Mouse (Mus musculus) cerebellum, adult 9-10 months (tissue): ENCODE results near the gene Dkk1.
"Not testable (repeated sequence)": the region's sequence is repeated elsewhere in the genome, so short reads cannot be mapped to it uniquely, and the experiment has no call there.

Source experiments
- DNase-seq: peaks from one replicate; pipeline ENCODE4 v3.0.0; 2022

The Dkk1 gene

DNA sequence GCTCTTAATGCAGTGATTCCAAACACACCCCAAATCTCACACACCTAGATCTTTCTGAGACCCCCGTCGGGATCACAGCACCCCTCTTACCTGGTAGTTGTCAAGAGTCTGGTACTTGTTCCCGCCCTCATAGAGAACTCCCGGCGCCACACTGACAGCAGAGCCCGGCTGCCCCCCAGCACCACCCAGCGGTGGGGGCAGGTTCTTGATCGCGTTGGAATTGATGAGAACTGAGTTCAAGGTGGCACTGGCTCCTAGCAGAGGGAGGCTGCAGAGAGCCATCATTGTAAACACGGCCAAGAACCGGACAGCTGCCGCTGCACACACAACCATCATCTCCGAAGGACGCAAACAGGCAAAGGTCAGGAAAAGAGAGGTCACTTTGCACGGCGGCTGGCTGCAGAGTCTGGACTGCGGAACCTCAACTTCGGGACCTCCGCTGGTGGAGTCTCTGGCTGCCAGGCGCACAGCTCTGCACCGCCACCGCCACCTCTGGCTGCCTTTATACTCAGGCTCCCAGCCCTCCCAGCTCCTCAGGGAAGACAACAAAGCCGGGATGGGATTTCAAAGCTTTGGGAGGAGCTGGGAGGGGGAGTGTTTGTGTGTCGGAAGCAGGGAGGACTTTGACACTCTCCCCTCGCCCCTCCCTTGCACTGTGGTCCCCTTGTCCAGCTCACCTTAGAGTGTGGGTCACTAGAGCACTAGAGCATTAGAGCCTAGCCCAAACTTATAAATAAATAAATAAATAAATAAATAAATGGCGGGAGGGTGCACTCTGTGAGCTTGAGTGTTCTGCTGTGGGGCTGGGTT is at the start of gene Dkk1:
TSS of gene Dkk1 (minus strand) at position 622 of the 810 bp plus-strand sequence.
- no peak for DNase-seq

DNA sequence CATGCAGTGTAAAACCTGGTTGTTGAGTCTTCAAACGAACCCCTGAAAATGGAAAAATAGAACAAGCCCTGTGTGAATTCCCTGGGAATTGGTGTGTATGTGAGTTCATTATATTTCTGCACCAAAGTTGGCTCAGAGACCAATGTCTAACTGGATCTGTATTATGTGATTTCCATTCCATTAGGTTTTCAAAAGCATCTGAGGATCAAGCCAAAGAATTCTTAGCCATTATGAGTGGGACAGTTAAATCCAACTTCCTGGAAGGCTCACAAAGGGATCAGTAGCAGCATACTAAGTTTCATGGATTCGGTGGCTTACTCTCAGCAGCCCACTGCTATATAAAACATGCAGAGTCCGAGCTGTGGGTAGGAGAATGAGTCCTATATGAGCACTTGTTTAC is 36.9 kb upstream of the Dkk1 start:
- DNase-seq, result no peak

DNA sequence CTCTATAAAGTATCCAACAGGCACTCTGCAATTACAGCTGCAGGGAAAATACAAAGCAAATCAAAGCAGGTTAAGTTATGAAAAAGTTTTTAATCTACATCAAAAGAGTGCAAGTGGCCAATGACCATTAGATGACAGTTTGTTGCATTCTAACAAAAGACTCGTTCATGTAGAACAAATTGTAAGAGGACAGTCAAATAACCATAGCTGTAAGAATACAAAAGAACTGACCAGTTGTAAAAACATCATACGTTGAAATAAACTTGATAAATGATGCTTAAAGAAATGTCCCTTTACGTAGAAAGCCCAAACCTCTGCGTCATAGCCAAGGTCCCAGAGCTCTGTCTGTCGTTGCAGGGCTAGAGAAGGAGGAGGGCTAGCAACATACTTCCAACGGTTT is 15.1 kb upstream of the Dkk1 start:
- DNase-seq, result no peak

DNA sequence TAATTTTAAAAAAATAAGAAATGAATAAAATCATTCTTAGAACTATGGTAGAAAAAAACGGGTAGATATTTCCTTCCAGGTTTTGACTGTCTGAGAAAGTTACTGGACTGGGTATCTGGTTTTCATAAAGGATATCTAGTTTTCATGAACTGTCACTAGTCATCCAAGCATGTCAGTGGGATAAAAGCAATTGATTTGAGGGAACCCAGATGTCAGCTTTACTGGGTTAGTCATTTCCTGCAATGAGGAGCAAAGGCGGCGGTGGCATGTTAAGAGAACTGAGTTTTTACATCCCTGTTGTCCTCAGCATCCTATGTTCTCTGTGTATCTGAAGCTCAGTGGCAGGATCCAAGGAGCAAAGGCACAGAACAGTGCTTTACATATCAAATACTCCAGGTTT is 14.4 kb upstream of the Dkk1 start:
- no peak for DNase-seq

DNA sequence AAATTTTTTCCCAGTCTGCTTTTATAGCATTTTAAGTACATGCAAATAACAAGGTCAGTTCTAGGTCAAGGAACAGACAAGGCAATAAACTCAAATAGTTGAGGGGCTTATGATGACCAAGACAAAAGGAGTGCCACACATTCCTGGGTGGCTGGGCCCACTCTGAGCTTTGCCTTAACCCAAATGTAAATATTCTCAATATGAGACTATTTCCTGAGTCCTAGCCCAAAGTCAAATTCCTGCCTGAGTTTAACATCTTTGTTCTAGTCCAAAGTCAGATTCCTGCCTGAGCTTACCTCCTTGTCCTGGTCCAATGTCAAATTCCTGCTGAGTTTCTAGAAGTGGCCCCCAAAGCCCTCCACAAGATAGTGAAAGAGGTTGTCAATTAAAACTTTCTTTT is 8.6 kb upstream of the Dkk1 start:
- DNase-seq, result no peak

DNA sequence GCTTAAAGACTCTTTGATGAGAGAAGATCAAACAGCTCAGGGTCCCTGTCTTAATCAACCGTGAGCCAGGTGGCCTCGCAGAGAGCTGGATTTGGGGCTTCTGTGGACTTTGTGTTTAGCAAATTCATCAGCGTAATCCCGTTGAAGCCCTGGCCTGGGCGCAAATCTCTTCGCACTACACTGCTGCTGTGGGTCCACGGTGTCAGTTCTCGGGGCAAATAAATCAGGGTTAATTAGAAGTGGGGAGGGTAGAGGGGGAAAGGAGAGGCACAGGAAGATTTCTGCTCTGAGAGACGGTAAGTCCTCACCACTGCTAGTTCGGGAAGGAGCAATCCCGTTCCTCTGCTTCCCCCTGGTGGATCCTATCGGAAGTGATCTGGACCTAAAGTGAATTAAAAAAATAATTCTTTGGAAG is 5.0 kb upstream of the Dkk1 start:
- peak; percentile 37 for DNase-seq

DNA sequence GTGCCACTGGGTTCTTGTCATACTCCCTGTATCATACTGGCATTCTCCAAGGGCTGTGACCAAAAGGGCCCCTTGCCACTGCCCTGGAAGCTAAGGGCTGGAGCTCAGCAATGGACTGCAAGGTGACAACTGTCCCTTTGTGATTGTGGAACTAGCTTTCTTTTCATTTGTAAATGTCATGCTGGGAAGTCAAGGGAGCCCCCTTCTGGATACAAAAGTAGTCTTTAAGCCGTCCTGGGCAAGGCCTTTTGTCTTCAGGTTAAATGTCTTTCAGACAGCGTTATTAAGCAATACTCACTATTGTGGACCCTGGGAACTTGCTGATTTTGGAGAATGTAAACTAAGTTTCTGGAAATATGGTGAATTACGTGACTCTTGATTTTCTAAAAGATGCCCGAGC is 4.3 kb upstream of the Dkk1 start:
- no peak for DNase-seq

DNA sequence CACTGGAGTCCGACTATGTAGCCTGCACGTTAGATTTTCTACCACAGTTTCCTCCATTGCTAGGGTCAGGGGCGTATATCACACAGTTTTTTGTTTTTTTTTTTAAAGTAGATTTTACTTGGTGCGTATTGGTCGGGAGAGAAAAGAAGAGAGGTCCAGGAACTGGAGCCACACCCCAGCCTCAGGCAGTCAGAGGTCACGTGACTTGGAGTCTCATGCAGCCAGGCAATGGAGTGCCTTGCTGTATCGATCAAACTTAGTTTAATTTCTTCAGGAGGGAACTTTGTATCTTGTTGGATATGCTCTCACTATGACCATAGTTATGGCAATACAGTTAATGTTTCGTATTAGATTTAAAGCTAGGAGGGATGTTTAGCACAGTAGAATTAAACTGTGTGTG is 2.8 kb upstream of the Dkk1 start:
- no peak for DNase-seq

DNA sequence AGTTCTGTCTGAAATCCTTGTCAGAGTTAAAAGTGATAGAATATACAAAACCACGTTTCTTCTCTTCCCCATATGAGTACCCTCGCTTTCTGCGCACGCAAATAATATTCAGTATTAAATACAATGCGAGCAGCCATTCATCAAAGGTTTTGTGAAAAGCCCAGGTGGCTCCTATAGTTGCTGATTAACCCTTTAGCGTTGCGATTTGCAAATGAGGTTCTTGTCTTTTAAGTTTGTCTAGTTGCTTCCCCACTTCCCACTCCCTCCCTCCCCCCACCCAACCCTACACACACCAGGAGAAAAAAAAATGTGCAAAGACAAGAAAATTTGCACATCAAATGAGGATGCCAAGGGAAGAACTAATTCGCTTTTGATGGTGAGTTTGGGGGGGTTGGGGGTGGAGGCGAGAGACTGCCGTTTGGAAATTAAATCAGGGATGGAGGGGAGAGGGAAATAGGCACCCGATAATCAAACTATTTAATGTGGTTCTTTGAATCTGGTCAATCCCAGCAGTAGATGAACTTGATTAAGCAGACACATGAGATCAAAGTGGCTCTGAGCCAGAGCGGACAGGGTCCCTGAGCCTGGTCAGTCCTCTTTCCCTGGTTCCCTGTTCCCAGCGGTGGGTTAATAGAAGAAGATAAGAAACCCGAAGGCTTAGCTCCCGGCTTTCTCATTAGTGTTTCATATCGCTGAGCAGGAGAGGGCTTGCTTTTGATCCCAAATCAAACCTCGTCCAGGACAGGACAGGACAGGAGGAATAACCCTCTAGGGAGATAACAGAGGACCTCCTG is 586 bp upstream of the Dkk1 start:
- no peak for DNase-seq

DNA sequence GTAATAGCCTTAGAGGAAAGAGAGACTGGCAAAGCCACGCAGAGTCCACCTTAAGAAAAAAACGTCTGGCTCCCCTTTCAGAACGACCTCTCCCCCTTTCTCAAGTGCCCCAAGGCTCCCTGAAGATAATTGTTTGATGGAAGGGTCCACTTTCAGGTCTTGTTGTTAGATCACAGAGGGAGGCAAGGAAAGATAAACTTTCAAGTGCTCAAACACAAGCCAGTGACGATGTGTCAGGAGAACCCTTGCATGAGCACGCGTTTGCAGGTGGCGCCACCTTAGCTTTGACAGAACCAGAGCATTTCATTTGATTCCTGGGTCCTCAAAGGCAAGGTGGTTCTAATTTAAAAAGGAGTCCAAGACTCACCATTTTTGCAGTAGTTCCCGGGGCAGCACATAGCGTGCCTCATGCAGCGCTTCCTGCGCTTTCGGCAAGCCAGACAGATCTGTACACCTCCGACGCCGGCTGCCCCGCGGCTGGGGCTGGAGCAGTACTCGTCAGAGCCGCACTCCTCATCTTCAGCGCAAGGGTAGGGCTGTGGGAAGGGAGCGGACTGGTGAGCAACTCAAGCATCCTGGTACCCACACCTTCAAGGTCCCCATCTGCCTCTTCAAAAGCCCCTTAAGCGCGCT is 938 bp downstream of the Dkk1 start:
- no peak for DNase-seq

DNA sequence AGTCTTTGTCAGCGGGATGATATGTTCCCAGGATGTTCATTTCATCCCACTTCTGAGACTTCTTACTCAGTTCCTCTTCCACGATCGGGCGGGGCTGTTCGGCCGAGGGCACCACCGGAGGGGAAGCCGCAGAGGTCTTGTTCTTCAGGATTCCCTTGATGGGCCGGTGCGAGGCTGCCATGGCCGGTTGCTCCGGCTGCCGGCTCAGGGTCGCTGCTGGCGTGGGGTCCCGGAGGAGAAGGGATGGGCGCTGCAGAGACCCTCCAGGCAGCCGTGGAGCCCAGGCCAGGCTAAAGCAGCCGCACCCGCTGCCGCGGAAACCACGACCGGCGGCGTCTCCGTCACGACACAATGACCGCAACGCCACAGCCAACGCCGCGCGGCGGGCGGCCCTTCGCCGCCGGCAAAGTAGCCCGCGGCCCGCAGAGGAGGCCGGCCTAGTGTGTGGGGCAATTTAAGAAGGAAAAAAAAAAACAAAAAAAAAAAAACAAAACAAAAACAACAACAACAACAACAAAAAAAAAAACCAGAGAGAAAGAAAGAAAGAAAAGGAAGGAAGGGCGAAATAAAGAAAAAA is 10.0 kb downstream of the Dkk1 start:
- not testable (repeated sequence) for DNase-seq

DNA sequence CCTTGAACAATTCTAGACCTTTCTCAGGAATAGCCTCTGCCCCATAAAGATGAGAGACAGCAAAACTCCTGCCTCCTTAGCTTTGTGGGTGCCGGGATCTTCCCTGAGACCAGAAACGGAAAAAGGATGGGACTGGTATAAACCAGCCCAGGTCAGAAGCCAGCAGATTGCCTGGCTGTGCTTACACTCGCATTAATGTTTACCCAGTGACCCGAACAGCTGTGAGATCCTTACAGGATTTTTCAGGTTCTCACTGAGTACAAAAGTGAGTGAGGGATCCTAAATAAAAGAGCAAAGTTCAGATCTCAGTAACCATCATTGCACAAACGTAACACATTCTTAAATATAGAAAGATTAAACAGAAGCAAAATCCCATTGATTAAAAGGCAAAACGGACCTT is 32.7 kb downstream of the Dkk1 start:
- no peak for DNase-seq

DNA sequence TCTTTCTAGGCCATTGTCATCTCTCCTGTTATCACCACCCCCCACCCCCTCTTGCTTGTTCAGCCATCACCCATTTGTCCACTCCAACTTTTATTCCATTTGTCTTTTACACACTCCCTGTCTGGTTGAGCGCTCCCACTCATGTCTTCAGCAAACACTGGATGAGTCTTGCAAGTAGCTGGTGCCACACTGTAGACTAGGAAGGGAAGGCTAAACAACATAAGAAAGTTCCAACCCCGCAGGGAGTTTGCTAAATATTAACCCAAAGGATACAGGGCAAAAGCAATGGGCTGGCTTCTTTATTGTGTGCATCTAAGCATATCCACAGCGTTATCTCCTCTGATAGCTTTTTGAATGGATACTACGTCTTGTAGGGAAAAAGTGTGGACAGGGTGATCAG is 39.0 kb downstream of the Dkk1 start:
- DNase-seq, result no peak

DNA sequence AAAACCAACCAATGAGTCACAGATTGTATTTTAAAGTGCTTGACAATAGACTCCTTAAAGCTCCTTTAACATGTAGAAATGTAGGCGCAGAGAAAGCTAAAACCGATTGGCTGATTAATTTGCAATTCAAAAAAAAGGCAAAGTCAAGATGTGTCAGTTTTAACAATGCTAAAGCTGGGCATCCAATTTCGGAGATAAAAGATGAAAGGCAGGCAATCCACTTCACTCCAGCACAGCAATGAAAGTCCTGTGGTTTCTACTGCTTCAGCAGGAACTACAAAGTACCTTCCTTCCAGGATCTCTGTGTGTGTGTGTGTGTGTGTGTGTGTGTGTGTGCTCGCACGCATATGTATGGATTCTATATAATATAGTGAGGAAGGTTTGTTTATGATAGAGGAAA is 44.0 kb downstream of the Dkk1 start:
- DNase-seq, result no peak
